Mouse (Mus musculus) heart, postnatal 36 days (tissue): ENCODE results near the gene Rps23. TPM values are rescaled to one million over a fixed set of nuclear protein-coding genes. Genes with fewer than 3 reads are reported as not detected.
"Not testable (repeated sequence)": the region's sequence is repeated elsewhere in the genome, so short reads cannot be mapped to it uniquely, and the experiment has no call there.

Experiments used
- DNase-seq, 2 experiments: peaks; one replicate each; pipeline ENCODE4 v3.0.0; 2021 to 2022
- intact Hi-C: fragments of 180-260 bp; cut with DNase I; formaldehyde crosslinking; loops from one replicate; pipeline ENCODE4 v1.15.1; 2025
- total RNA-seq, 2 experiments: library from RNA; stranded (reverse); gene quantifications; 2 replicates each; pipeline ENCODE4 v1.2.3; 2021

The Rps23 gene
- 100 to 1,000 TPM; 179 to 188 TPM for total RNA-seq

DNA sequence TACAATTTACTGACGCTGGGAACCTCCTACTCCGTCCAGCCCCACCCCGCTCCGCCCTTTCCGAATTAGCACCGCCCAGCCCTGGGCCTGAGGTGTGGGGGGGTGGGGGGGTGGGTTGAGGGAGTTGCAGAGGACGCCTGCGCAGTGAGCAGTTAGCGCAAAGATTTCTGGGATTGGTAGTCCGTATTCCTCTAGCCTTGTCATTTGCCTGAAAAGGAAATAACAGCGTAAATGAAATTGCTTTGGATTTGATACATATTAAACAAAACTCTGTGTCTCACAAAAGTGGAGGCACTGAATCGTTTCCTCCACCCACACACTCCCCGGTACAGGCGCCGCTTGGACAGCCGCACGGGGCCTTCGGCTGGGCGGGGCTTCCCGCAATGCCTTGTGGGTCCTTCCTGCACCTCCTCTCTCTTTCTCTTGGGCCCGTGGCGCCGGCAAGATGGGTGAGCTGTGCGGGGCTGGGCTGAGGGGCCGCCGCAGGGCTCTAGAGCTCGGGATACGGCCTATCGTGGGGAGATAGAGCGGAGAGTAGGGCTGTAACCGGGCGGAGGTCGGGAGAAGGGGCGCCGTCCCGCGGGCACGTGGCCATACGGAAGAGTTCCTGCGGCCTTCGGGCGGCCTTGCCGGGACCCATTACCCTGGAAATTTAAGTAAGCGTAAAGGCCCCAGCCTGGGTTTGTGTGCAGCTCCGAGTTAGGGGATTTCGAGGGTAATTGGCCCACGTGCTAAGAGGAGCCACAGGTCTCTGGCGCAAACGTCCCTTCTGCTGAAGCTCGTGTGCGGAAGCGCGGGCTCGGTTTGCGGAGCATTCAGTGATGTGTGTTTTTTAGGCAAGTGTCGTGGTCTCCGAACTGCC, at the start of gene Rps23:
Rps23 (plus strand) TSS at position 208 of the 862 bp plus-strand sequence.
- peak; percentile 93 to 94 for DNase-seq
- intact Hi-C loops, result loop anchor here (5.0 kb wide), 1 partner anchor 299 kb away; the partner anchor contains the start of gene Atg10

DNA sequence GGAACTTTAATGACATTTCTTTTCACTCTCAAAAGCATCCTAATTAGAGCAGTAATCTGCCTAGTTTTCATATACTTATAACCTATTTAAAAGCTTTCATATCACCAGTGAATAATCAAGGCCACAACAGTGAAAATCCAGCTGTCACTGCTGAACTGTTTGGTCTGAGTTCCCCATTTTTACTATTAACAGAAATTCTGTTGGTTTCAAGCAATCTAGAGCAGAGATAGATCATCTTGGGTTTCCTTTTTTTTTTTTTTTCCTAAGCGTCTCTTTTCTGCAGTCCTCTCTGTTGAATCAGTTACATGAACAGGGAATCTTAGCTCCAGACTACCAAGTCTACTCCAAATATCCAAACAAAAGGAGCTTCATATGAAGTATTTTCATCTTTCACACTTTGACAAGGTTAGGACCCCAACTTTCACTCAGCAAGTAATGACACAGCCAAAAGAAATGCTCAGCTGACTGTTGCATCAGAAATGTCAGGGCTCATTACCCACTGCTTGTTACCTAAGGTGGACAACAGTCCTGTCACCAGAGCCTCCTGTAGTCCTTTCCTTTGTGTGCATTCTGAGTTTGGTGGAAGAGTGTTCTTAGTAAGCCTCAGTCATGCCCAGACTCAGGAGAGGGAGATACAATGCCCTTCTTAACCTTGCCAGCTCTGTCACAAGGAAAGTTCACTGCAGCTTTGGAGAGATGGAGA, 40.9 kb upstream of the Rps23 start:
- DNase-seq, result no peak
- intact Hi-C loops, result no loop called here

DNA sequence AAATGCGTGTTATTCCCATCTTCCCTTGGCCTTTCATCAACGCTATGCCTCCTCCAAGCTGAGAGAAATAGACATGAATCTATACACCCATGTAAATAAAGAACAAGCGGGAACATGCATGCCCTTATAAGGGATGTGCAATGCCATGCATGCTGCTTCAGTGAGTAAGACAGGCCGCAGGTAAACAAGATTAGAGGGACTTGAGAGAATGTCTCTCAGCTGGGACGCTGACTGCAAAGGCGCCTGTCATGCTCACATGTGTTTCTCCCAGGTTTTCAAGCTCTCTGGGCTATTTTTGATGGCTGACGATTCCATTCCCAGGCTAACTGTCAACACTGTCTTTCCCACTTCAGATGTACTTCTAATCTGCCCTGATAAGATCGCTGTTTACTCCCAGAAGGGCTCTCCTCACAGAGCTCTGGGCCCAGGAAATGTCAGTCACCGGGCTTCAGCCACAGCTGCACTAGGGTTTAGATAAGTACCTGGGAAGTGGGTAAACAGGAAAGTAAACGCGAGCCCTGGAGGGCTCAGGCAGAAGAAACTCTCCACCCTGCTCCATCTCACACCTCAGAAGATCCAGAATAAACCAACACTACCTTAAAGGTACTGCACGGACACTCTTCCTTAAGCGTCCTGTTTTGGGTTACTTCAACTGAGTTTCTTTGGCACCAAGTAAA, 36.8 kb upstream of the Rps23 start:
- peak; percentile 18 to 33 for DNase-seq
- intact Hi-C loops, result loop anchor here (1.0 to 5.0 kb wide), 4 partner anchors 799 to 1337 kb away; partner anchors contain the start of genes Tmem167 and Xrcc4

DNA sequence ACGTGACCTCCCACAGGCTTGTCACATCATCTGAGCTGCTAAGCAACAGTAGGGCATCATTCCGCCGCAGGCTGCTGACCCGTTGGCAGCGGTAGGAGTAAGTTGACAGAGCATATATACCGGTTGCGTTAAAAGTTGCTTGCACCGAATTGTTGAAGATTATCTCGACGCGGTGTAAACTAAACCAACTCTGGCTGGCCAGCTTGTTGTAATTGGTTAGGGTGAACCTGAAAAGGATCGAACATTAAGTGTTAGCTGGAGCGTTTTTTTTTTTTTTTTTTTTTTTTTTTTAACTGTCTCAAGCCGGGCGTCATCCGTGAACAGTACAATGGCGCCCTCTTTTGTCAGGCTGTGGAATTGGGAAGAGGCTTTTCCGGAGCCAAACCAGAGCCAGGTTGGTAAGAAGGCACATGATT, 36.2 kb upstream of the Rps23 start:
- peak; percentile 73 to 75 for DNase-seq
- intact Hi-C loops, result loop anchor here (1.0 to 5.0 kb wide), 4 partner anchors 799 to 1338 kb away; partner anchors contain the start of genes Tmem167 and Xrcc4

DNA sequence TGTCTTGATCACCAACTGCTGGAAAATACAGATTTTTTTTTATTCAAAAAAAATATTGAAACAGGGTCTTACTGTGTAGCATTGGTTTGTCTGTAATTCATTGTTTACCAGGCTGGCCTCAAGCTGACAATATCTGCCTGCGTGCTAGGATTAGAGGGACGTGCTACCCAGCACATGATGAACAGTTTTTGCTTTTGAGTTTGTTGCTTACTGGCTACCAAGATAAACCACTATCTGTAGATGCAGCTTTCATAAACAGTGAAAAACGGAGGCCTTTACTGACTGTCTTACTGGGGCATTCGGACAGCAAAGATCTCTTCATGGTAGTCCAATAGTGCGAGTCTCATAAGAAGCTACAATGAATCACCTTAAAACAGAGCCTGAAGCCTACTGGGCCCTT, 32.6 kb upstream of the Rps23 start:
- intact Hi-C loops, result no loop called here

DNA sequence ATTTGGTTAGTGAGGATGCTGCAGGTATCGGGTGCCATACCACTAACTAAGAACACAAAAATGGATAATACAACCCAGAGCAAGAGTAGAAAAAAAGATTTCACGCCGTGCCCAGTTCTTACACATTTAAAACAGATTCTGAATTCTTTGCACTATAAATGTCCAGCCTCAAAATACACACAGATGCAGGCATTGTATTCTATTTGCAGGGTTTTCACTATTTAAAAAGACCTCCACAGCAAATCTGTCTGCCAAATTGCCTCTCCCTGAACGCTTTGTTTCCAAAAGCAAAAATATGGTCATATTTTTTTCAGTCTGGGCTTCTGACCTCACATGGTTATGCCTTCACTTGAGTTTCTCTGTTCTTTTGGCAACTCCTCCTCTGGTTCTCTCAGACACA, 27.9 kb upstream of the Rps23 start:
- intact Hi-C loops, result no loop called here
- DNase-seq, result no peak

More for the DNA sequence above, 32.6 kb upstream of the Rps23 start:
- DNase-seq, result no peak

DNA sequence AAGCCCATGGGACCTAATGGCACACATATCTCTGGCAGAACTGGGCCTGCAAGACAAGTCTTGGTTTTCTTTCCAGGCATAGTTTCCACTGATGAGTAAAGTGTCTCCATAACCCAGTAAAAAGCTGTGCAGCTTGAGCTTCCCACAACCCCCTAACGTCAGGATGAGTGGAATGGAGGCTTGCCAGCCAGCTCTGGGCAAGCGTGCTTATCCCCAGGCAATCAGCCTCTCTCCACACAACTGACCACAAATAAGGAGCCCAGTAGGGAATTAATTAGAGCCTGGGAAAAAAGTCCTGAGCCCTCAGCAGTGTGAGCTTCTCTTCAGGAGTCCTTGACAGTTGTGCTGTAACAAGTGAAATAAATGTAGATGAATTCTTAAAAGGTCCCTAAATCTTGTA, 26.7 kb upstream of the Rps23 start:
- DNase-seq, result no peak
- intact Hi-C loops, result no loop called here

DNA sequence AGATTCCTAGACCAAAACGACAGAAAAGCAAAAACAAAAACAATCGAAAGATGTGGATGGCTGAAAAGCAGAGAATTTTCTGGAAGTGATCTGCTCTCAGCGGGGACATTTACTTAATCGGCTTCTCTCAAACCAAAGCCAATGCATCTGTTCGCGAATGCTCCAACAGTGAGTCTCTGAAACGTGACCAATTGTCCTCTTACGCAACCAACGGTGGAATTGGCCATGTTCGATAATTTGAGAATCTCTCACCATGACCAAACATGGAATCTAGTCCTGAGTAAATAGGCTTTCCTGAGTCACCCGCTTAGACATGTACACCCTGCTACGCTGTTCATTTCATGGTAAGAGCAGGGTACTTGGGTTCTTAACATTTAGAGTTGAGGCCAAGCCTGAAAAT, 25.9 kb upstream of the Rps23 start:
- intact Hi-C loops, result no loop called here
- no peak for DNase-seq

DNA sequence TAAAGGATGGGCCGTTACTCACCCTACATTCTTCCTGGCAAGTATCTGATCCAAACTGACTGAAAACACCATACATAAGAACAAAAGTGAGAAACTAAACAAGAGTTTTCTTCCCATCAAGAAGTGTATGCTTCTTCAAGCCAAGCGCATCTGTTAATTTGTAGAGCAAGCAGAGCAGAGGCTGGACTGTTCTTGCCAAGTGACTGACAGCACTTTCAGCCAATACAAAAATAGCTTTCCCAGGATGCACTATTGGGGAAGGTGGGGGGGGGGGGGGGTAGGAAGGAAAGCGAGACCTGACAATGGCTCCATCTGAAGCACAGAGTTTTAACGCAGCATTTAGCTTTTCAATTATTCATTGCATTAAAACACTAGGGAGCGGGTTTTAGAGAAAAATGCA, 17.6 kb upstream of the Rps23 start, which contains the start of gene Atp6ap1l:
Atp6ap1l (minus strand) TSS at position 180 of the 400 bp plus-strand sequence.
- DNase-seq, result no peak
- intact Hi-C loops, result no loop called here

DNA sequence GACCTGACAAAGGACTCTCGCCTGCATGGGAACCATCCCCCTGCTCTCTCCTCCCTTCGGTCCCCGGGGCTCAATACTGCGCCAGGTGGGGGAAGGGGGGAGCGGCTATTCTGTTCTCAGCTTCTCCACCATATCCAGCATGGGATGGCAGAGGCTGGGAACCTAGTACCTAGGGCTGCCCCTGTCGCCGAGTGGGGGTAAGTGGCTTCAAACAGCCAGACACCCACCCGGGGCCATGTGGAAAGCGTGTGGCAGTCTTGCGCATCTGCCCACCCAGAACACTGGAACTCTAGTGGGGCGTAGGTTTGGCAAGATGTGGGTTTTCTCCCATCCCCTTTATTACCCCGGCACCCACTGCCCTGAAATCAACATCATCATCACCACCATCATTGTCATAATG, 15.4 kb upstream of the Rps23 start:
- no peak for DNase-seq
- intact Hi-C loops, result no loop called here

DNA sequence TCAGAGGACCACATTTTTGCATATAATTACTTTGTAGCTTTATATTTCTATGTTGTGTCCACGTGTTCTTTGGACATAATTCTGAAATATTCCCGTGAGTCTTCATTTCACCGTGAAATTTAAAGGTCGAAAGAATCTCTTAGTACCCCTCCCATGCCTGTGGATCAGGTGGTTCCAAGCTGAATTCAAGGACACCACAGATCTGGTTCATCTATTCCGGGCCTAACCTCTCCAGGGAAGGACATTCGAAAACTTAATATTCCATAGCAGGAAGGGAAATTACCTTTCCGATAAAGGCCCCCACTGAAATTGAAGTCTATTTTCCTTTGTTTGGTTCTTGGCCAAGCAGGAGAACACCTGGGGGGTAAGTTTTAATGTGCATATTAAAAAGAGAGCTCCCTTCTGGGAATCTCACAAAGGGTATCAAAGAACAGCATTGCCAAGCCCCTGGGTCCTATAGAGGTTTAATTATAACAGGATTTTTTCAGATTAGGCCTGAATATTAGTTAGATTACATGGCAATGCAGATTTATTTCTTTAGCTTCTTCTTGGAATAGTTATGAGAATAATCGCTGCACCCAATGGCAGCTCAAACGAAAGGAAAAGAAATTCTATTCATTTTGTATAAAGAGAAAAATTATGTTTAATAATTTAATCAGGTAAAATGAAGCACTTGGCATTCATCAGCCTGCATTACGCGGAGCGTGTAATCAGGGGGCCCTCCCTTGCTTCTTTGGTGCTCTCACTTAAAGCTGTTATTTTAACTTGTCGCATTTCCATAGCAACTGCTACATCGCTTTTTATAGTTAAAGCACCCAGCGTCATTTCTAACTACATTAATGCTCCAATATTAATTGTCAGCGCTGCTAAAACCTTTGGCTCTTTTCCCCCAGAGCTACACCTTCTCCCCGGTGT, 9.7 kb upstream of the Rps23 start:
- DNase-seq, result no peak
- intact Hi-C loops, result no loop called here

DNA sequence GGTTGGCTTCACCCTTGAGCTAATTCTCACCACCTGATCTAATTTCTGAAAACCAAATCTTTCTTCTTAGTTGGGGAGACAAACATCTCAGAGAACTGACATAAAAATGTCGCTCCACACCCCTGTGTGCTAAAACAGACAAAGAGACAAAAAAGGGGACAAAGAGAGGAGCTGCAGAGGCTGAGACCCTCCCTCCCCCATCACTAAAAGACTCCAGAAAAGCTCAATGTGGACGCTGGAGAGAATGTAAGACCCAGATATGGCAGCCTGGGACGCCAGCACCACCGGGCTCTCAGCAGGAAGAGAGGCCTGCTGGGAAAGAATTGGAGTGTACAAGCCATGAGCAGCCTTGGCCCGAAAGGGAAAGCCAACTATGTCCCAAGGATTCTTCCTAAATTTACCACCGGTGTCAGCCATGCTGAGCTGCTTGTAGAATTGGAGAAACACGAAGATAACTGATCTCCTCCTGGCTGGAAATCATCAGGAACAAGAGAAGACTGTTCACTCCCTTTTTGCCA, 9.0 kb upstream of the Rps23 start:
- no peak for DNase-seq

DNA sequence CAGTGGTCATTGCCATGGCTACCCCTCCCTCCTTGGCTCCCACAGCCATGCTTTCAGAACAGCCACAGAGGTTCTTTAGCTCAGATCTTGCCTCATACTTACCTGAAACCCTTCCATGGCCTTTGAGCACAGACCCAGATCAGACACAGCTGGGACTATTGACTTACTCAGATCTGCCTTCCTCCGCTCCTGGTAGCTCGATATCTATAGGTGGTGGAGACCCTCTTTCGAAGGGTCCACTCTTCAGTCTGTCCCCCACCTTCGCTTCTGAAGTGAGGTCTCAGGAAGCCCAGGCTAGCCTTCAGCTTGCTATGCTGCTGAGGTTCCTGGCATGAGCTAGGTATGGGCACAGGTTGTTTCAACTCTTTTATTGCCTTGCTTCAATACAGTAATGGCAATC, 8.0 kb upstream of the Rps23 start:
- intact Hi-C loops, result no loop called here
- no peak for DNase-seq

More for the DNA sequence above, 9.0 kb upstream of the Rps23 start:
- intact Hi-C loops, result no loop called here

DNA sequence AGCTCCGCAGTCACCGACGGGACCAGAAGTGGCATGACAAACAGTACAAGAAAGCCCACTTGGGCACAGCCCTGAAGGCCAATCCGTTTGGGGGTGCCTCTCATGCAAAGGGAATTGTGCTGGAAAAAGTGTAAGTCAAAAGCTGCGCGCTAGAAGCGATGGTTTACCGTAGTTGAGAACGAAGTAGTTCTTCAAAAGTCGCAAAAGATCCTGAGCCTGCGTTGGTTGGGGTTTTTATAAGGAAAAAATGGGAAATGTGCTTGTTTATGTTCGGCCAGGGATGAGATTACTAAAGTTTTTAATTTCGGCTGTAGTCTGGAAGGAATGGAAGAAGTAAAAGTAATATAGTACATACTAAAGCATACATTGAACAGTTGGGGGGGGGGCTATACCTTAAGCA, 859 bp downstream of the Rps23 start:
- intact Hi-C loops, result loop anchor here (5.0 kb wide), 1 partner anchor 299 kb away; the partner anchor contains the start of gene Atg10
- not testable (repeated sequence) for DNase-seq

DNA sequence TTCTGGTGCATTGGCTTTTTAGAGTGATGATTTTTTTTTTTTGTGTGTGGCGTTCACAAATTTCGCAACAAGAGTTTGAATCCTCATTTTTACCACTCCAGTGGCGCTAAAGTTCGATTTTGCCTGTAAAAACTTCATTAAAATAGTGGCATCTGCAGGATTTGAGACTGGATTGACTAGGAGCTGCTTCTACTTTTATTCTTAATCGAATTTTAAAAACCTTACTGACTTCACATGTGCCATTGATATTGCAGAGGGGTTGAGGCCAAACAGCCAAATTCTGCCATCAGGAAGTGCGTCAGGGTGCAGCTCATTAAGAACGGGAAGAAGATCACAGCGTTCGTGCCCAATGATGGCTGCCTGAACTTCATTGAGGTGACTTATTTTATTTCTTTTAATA, 1.3 kb downstream of the Rps23 start:
- no peak for DNase-seq
- intact Hi-C loops, result loop anchor here (5.0 kb wide), 1 partner anchor 298 kb away; the partner anchor contains the start of gene Atg10

DNA sequence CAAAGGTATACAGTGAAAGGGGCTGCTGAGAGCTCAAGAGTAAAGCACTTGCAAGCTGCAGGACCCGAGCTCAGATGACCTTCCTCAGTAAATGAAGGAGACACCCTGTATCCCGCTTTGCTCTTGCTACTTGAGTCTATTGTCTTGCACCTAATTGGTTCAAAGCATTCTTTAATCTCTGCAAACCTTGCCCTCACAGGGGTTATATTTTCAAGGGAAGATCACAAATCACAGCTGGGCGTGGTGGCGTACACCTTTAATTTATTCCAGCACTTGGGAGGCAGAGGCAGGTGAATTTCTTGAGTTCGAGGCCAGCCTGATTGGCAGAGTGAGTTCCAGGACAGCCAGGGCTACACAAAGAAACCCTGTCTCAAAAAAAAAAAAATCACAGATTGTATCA, 2.4 kb downstream of the Rps23 start:
- no peak for DNase-seq
- intact Hi-C loops, result loop anchor here (5.0 kb wide), 2 partner anchors 447 to 537 kb away; partner anchors contain the start of gene Ssbp2

DNA sequence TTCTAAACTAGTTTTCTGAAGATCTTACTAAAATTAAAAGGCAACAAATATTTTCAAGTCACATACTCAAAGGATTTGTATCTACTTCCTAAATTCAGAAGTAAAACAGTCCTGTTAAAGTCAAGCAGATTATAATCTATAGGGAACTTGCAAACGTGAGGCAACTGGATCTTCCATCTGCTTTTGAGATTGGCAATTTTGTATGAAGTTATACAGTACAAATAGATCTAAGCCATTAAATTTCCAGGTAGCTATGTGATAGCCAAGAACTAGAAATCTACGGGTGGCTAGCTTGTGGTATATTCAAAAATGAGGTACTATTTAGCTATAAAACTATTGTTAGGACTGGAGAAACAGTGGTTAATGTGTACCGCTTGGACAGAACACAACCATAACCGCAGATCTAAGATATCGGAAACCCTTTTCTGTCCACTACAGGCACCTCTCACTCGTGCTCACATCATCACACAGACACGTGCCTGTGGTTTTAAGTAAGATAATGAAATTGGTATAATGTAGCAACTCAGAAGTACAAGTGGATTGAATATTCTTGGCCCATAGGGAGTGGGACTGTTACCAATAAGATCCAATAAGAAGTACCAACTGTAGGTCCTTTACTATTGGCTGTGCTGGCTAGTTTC, 3.5 kb downstream of the Rps23 start:
- intact Hi-C loops, result loop anchor here (5.0 kb wide), 2 partner anchors 446 to 536 kb away; partner anchors contain the start of gene Ssbp2

DNA sequence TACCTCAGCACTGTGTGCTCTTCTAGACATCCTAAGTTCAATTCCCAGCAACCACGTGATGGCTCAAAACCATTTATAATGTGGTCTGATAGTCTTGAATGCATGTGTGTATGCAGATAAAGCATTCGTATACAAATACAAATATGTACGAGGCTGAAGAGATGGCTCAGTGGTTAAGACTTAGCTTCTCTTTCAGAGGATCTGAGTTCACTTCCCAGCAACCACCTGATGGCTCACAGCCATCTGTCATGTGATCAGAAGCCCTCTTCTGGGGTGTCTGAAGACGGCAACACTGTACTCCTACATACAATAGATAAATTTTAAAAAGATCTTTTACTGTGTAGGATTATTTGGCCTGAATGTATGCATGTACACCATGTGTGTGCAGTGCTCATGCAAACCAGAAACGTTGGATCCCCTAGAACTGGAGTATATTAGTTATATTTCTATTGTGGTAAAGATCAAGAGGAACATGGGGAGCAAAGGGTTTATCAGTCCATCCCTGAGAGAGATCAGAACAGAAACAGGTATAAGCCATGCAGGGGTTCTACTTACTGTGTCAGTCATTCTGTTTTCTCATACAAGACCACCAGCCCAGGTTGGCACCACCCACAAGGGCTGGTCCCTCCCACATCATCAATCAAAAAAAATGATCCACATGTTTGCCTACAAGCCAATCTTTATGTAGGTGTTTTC, 4.3 kb downstream of the Rps23 start:
- intact Hi-C loops, result loop anchor here (5.0 kb wide), 2 partner anchors 445 to 535 kb away; partner anchors contain the start of gene Ssbp2
- no peak for DNase-seq

More for the DNA sequence above, 3.5 kb downstream of the Rps23 start:
- no peak for DNase-seq
